Mouse (Mus musculus) gastrocnemius, postnatal 25 days (tissue): ENCODE measurements around the gene Tmem178. TPM values are rescaled to one million over a fixed set of nuclear protein-coding genes. Genes with fewer than 3 reads are reported as not detected.

Experiments used
- DNase-seq: peaks from one replicate; pipeline ENCODE4 v3.0.0; 2022
- long read RNA-seq, 2 experiments: library from polyadenylated mRNA; stranded (forward); transcript quantifications; one replicate each; pipeline ENCODE4 v2.0.0; 2021
- total RNA-seq, 2 experiments: library from RNA; stranded (reverse); gene quantifications; 1 replicate in 1 of 2; 2 replicates in 1 of 2; pipeline ENCODE4 v1.2.3; 2021

Gene Tmem178
- under 1 TPM; 0.20 to 0.27 TPM for total RNA-seq
- long read RNA-seq, experiment 1, partial matches to known transcripts, result 0 of 1 reads
- long read RNA-seq, experiment 1, other reads (novel, unspliced or antisense), result 0 of 1 reads
- long read RNA-seq, experiment 2, partial matches to known transcripts, result 0 of 2 reads
- long read RNA-seq, experiment 2, other reads (novel, unspliced or antisense), result 0 of 2 reads

- no peak for DNase-seq
These were observed at the start of gene Tmem178 for GRCm38 (mm10) chr17:80944530-80945198. TSS of gene Tmem178 (plus strand) at chr17:80944632.

GRCm38 (mm10) chr17:80896481-80896880 lies 48.0 kb upstream of the Tmem178 start:
- no peak for DNase-seq

DNA sequence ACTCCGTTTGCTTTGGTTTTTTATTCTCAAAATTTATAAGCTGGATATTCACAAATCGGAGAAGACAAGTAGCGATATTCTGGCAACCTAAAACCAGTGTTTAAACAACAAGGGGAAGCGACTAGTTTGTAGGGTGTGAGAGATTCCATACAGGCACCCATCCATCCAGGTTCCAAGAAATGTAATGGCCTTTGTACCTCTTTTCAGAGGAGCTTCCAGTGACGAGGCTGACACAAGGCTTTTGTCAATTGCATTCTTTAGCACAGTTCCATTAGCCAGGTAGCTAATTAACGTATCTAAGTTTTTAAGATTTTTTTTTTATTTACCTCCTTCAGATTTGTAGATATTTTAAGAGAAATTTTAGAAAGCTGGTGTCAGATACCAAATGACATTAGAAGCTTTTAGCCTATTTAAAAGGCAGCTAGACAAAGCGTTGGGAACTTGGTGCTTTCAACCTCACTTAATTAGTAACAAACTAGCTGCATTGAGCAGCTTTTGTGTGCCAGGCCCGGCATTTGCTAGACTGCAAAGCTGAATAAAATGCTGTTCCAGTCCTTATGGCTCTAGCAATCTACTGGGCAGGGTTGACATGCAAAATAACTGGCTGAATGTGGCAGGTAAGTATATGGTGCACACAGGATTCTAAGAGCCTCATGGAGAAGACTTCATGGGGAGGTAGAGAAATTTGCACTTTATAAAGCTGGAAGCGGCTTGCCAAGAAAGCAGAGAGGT lies 46.6 kb upstream of the Tmem178 start:
- no peak for DNase-seq

- DNase-seq, result no peak
These were observed 44.8 kb upstream of the Tmem178 start for GRCm38 (mm10) chr17:80899513-80900199.

DNA sequence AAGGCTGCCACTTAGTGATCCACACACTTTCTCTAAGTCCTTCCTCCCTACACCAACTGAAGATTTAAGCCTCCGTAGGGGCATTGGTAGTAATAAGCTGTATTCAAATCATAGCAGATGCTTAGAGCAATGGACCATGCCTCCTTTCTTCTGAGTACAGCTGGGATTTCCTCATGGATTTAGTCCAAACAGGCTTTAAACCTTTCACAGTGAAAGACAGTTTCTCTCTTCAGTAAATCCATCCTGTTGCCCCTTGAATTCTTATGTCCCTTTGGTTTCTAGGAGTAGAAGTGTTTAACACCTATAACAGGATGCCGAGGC lies 44.3 kb upstream of the Tmem178 start:
- DNase-seq, result no peak

- DNase-seq, result no peak
These were observed 42.5 kb upstream of the Tmem178 start for GRCm38 (mm10) chr17:80901885-80902284.

GRCm38 (mm10) chr17:80903121-80903875 lies 41.1 kb upstream of the Tmem178 start:
- no peak for DNase-seq

DNA sequence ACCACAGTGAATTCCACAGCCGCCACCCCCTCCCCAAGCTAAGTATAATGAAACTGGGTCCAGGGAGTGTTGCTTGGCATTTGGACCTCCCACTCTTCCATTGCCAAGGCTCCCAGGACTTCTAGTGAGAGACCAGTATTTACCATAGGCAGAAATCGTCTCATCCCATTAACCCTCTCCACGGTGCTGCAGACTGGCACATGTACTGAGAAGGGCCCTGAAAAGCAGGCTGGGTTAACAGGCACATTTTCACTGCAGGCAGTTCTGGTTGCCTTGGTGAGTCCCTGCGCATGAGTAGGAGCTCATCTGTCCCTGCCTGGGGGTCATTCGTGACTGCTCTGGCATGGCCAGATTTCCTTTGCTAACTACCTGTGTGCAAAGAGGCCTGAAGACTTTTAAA lies 40.4 kb upstream of the Tmem178 start:
- DNase-seq, result no peak

- DNase-seq, result no peak
These were observed 28.8 kb upstream of the Tmem178 start for GRCm38 (mm10) chr17:80915666-80916065.

DNA sequence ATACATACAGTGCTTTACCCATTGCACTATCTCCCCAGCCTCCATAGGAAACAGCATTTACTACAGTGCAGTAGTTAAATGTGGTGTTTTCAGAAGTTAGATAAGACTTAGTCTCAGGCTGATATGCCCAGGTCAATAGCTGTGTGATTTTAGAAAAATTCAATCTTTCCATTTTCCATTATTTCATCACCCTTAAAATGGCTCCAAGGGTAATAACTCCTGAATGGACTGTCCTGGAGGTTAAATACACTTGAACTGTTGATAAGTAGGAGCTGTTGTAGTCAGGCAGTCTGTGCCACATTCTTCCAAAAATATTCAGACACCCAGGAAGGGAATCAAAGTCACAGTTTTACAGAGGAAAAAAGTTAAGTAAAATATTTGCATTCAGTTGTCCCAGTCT lies 25.2 kb upstream of the Tmem178 start:
- no peak for DNase-seq

- peak; percentile 24 for DNase-seq
These were observed 22.9 kb upstream of the Tmem178 start for GRCm38 (mm10) chr17:80921286-80922134.

DNA sequence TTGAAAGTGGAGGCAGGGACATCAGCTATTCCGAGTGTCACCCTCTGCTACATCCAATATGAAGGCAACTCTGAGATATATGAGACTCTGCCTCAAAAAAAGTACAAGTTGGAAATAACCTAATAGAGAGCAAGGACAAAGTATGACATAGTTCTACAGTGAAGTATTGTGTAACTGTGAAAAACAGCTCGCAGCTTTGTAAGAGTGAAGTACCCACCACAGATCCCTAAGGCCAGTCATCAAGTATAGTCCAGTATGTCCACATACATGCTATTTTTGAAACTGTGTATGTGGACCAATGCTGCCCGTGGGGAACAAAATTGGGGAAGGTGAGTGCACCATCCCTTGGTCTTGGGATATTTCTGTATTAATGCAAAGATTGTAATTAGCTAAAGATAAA lies 18.9 kb upstream of the Tmem178 start:
- DNase-seq, result no peak

DNA sequence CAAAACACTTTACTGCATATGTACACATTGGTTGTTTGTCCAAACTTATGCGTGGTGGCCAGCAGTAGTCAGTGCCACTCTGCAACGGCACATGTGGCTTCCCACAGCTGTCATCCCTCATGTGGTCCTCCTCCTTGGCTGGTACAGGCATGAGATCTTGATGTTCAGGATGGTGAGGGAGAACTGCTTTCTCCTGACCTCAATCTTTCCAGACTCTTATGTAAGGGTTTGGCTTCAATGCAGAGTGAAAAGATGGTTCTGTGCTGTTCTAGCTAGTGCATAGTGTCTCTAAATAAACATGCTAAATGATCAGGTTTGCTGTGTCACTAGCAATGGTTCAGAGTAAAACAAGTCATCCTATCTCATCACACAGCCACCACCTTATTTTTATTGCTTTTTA lies 17.3 kb upstream of the Tmem178 start:
- DNase-seq, result no peak

DNA sequence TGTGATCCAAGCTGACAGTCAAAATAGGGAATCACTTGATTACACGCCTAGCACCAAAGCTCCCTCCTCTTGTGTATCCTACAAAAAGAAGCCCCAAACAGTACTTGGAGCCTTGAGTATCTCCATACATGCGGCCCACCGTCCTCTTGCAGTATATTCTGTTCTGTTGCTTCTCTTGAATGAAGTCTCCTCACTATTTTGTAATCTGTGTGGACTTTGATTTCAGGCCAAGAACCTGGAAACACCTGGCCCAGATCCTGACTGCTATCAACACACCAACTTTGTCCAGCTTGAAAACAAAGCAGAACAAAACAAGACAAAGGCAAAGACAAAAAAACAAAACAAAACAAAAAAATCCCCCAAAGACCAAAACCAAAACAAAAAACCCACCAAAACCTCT lies 11.7 kb upstream of the Tmem178 start:
- no peak for DNase-seq

DNA sequence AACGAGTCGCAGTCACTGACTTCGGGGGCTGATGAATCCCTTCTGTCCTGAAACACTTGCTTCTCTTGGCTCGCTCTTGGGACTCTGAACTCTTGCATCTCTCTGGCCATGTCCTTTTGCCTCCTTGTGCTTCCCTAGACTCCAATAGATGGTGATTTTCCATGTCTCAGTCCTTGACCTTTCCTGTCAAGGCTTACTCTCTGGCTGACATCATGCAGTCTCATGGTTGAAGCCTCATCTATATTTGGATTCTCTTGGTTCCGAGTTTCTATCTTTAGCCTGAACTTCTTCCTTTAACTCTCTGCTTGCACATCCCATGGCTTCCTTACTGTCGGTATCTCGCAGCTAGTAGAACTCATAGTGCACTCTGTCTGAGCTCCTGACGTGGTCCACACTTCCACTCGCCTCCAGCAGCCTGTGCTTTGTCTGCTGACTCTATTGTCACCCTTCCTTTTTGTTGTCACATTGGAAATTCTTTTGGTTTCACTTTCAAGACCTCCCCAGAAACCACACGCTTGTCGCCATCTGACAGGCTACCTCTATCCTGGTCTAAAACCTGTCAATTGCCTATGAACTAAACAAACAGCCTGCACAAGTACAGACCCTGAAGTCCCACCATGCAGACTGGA lies 10.9 kb upstream of the Tmem178 start:
- DNase-seq, result no peak

GRCm38 (mm10) chr17:80935807-80936519 lies 8.5 kb upstream of the Tmem178 start:
- DNase-seq, result peak; percentile 19

GRCm38 (mm10) chr17:80936521-80936920 lies 7.9 kb upstream of the Tmem178 start:
- no peak for DNase-seq

GRCm38 (mm10) chr17:80939833-80940232 lies 4.6 kb upstream of the Tmem178 start:
- DNase-seq, result no peak

DNA sequence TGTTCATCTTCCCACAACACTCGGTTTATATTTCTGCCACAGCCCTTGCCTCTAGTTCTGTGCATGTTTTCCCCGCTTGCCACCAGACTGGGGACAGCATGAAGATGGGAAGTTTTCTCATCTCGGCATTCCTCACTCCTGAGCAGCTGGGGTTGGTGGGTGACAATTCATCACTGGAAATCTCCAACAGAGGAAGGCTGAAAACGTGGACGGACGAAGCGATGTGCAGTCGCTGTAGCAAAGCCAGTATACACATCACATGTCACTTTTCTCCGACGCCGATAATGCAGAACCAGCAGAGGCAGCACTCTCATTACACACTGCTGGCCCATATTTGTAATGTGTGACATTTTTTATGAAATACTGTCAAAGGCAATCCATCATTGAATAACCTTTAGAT lies 2.6 kb upstream of the Tmem178 start:
- no peak for DNase-seq

- no peak for DNase-seq
These were observed 450 bp upstream of the Tmem178 start for GRCm38 (mm10) chr17:80943835-80944529.
